Mouse (Mus musculus) CH12.LX (cell line): Measurements from ENCODE around the gene Taf13. TPM values are rescaled to one million over a fixed set of nuclear protein-coding genes. Genes with fewer than 3 reads are reported as not detected.
A peak's percentile ranks its signal among the peaks of the same experiment; 100 is the strongest.

ENCODE experiments used
- DNase-seq: peaks from one replicate; pipeline ENCODE4 v3.0.0-alpha.2; 2013; ENCODE audit errors: extremely low read depth
- H3K27ac ChIP-seq: 2 replicates; pipeline ENCODE4 v1.5.1; 2012; ENCODE audit warnings: low read depth, mild to moderate bottlenecking, control low read depth, moderate library complexity; ENCODE audit not compliant: insufficient read depth
- H3K27me3 ChIP-seq: replicated peaks from 2 replicates; pipeline ENCODE3; 2012; ENCODE audit warnings: inconsistent platforms
- H3K36me3 ChIP-seq, 2 experiments: replicated peaks in 1 of 2; 2 replicates each; pipeline versions ENCODE3 to v1.6.1; 2012; ENCODE audit warnings: inconsistent platforms in 1 of 2, low read length in 1 of 2, mild to moderate bottlenecking in 1 of 2, mixed read lengths in 1 of 2, moderate library complexity in 1 of 2; ENCODE audit not compliant: control insufficient read depth in 1 of 2, insufficient read depth in 1 of 2
- H3K4me1 ChIP-seq, 2 experiments: 2 replicates each; pipeline ENCODE4 v1.6.1; 2012; ENCODE audit warnings: inconsistent platforms in 1 of 2, moderate library complexity in 1 of 2; ENCODE audit not compliant: insufficient read depth in 2 of 2, control insufficient read depth in 1 of 2
- H3K4me2 ChIP-seq: 2 replicates; pipeline ENCODE4 v1.6.1; 2012; ENCODE audit warnings: low read depth, mild to moderate bottlenecking, control low read depth; ENCODE audit not compliant: poor library complexity, insufficient read depth, severe bottlenecking
- H3K4me3 ChIP-seq, 3 experiments: fragments of 150-350 bp in 1 of 3; sonication (generic) in 1 of 3; replicated peaks in 1 of 3; 2 replicates each; pipeline versions ENCODE3 to v1.5.1; 2011 to 2012; ENCODE audit warnings: low read depth in 2 of 3, low read length in 2 of 3, mild to moderate bottlenecking in 2 of 3, moderate library complexity in 2 of 3, control low read depth in 1 of 3, improper control_type of control experiment in 1 of 3, inconsistent platforms in 1 of 3, mixed read lengths in 1 of 3; ENCODE audit not compliant: poor library complexity in 1 of 3
- H3K79me2 ChIP-seq: replicated peaks from 2 replicates; pipeline ENCODE4 v1.6.1; 2012; ENCODE audit warnings: mild to moderate bottlenecking, moderate library complexity; ENCODE audit not compliant: control insufficient read depth, poor library complexity, insufficient read depth, severe bottlenecking; ENCODE audit errors: extremely low read depth
- H3K9ac ChIP-seq: 2 replicates; pipeline ENCODE4 v1.6.1; 2012; ENCODE audit warnings: low read depth, mild to moderate bottlenecking, control low read depth, moderate library complexity; ENCODE audit not compliant: insufficient read depth
- H3K9me3 ChIP-seq: replicated peaks from 2 replicates; pipeline ENCODE3; 2012; ENCODE audit warnings: low read length, inconsistent platforms, mixed read lengths
- BHLHE40 ChIP-seq: IDR thresholded peaks from 2 replicates; pipeline ENCODE4 v1.6.1; 2011; ENCODE audit warnings: mild to moderate bottlenecking, low read depth, low read length, improper control_type of control experiment
- CHD2 ChIP-seq: IDR thresholded peaks from 2 replicates; pipeline ENCODE4 v1.6.1; 2011; ENCODE audit warnings: low read length, improper control_type of control experiment
- ETS1 ChIP-seq: conservative IDR thresholded peaks from 2 replicates; pipeline ENCODE4 v1.6.1; 2012; ENCODE audit warnings: low read depth, mild to moderate bottlenecking, inconsistent platforms, low read length, improper control_type of control experiment, moderate library complexity
- GABPA ChIP-seq: IDR thresholded peaks from 2 replicates; pipeline ENCODE4 v1.6.1; 2012; ENCODE audit warnings: low read depth, low read length, improper control_type of control experiment, inconsistent platforms; ENCODE audit not compliant: insufficient replicate concordance
- JUND ChIP-seq: conservative IDR thresholded peaks from 2 replicates; pipeline ENCODE4 v1.6.1; 2011; ENCODE audit warnings: low read depth, low read length, improper control_type of control experiment
- KAT2A ChIP-seq: IDR thresholded peaks from 2 replicates; pipeline ENCODE4 v1.6.1; 2012; ENCODE audit warnings: low read length, improper control_type of control experiment, inconsistent platforms; ENCODE audit not compliant: insufficient replicate concordance
- MAZ ChIP-seq: IDR thresholded peaks from 2 replicates; pipeline ENCODE4 v1.6.1; 2012; ENCODE audit warnings: low read depth, mild to moderate bottlenecking, inconsistent platforms, low read length, improper control_type of control experiment, moderate library complexity
- MXI1 ChIP-seq: IDR thresholded peaks from 2 replicates; pipeline ENCODE4 v1.6.1; 2011; ENCODE audit warnings: mild to moderate bottlenecking, low read depth, low read length, improper control_type of control experiment
- NRF1 ChIP-seq: IDR thresholded peaks from 2 replicates; pipeline ENCODE4 v1.6.1; 2014; ENCODE audit warnings: low read depth, mild to moderate bottlenecking, inconsistent platforms, low read length, improper control_type of control experiment, moderate library complexity
- RCOR1 ChIP-seq: conservative IDR thresholded peaks from 2 replicates; pipeline ENCODE4 v1.6.1; 2012; ENCODE audit warnings: low read depth, mild to moderate bottlenecking, inconsistent platforms, low read length, improper control_type of control experiment
- SMC3 ChIP-seq: IDR thresholded peaks from 2 replicates; pipeline ENCODE4 v1.6.1; 2011; ENCODE audit warnings: low read depth, low read length, improper control_type of control experiment
- USF1 ChIP-seq: IDR thresholded peaks from 2 replicates; pipeline ENCODE4 v1.6.1; 2014; ENCODE audit warnings: low read depth, mild to moderate bottlenecking, inconsistent platforms, low read length, improper control_type of control experiment
- ZNF384 ChIP-seq: IDR thresholded peaks from 2 replicates; pipeline ENCODE4 v1.6.1; 2012; ENCODE audit warnings: low read depth, low read length, improper control_type of control experiment, inconsistent platforms
- dilution Hi-C: fragments of 300-500 bp; cut with MboI; formaldehyde crosslinking; loops from 2 replicates; pipeline ENCODE4 v1.14.3; 2020; ENCODE audit warnings: low sequenced_read_pairs; ENCODE audit not compliant: extremely low pct_unique_long_range_greater_than_20kb, extremely low pct_ligation_motif_present
- in situ Hi-C: fragments of 300-500 bp; cut with MboI; formaldehyde crosslinking; loops from 3 replicates; pipeline ENCODE4 v1.14.3; 2019; ENCODE audit warnings: low sequenced_read_pairs, low pct_ligation_motif_present, low pct_unique_long_range_greater_than_20kb, mixed read lengths
- polyA plus RNA-seq: library from polyadenylated mRNA; unstranded; fragments of >175 nt; gene quantifications from 2 replicates; pipeline ENCODE4 v1.2.1, GENCODE M21; 2012; ENCODE audit warnings: low read depth; ENCODE audit not compliant: insufficient read length
- total RNA-seq, 2 experiments: library from RNA; depleted of rRNA; stranded (reverse); fragments of 300-350 nt in 1 of 2; fragments of >200 nt in 1 of 2; gene quantifications; 2 replicates each; pipeline ENCODE4 v1.2.3; 2012 to 2014

Gene Taf13
- total and polyA plus RNA-seq, 3 experiments = 10.0 to 20.9 (median 12.0) TPM

DNA sequence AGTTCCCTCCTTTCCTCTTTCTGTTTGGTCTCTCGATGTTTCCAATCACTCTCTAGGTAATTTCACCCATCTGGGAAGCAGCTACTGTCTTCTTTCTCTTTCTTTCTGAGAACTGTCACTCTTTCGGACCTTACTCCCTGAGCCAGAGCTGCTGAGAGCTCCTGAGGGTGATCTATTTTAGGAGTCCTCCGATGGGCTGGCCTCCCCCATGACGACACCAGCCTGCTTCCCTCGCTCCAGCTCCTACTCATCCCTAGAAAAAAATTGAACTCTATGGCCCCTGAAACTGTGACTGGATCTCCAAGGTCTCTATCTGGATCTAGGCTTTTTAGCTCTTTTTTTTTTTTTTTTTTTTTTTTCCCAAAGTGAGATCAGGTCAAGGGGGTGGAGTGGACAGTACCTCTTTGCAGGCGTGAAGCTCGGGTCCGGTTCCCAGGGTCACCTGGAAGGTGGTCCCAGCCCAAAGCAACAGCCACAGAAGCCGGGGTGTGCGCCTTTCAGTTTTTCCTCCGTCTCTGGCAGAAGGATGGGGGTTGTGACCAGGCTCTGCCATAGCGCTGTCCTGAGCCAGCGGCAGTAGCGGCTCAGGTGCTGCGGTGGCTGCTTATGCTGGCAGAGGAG is 35.5 kb upstream of the Taf13 start:
- in situ Hi-C loops = no loop called here

DNA sequence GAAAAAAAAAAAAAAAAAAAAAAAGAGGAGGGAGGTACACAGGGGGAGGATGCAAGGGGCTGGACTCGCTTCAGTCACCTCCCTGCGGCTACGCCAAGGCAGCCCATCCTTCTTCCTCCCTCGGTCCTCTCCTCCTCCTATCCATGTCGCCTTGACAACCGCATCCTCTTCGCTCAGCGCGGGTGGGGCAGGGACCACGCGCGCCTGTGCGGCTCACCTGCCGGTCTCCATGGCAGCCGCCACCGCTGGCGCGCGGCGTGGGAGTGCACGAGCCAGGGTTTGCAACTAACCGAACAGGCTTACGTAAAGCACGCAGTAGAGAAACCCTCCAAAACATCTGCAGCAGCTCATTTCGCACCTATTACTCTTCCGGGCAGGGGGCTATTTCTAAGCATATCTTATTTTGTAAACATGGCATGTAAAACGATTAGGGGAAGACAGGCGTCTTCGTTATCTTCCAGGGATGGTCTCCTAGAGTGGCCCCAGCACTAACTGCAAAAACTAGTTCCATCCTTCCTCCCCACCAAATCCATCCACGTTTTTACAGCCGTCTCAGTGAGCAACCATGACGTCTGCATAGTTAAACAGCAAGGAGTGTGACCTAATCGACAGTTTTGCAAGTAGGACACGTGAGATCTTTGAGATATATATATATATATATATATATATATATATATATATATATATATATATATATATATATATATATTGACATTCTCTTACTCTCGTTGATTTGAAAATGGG is 34.8 kb upstream of the Taf13 start, which contains the start of gene 5330417C22Rik:
TSS of gene 5330417C22Rik (minus strand) at position 20 of the 744 bp plus-strand sequence.
- in situ Hi-C loops (no loop called here), dilution Hi-C loops (no loop called here)
- peak; percentile 64 for DNase-seq
- Histone ChIP-seq H3K4me3 (peak within 1 kb of the TSS in 2 of 3 experiments; percentile 41 to 63), H3K4me2 (peak within 1 kb of the TSS; percentile 95), H3K9ac (no peak within 1 kb of the TSS; the same call in 1 of the 2 replicates), H3K9me3 (no peaks in the 10 kb centered on the region), H3K27me3 (peaks cover 46% of the 10 kb centered on the region), H3K4me1 (peaks cover 0 to 18% of the 10 kb centered on the region in 2 experiments; a peak in 2 of 4 replicates), H3K79me2 (no peaks in the 10 kb centered on the region), H3K27ac (no peak within 1 kb of the TSS), H3K36me3 (no peaks in the 10 kb centered on the region)
- TF ChIP-seq NRF1 (peak; percentile 36; the same call in 1 of the 2 replicates), ZNF384 (peak; percentile 93), JUND (no peak), BHLHE40 (peak; percentile 56), SMC3 (no peak), KAT2A (no peak)

More for the DNA sequence above, 35.5 kb upstream of the Taf13 start:
- no peaks in the 10 kb centered on the region for H3K79me2 ChIP-seq
- TF ChIP-seq CHD2 (no peak), MXI1 (no peak), MAZ (no peak), USF1 (no peak), RCOR1 (no peak), ETS1 (no peak), GABPA (no peak)
- H3K9ac ChIP-seq = no peak overlapping the region
- peak overlapping the region; percentile 86 for H3K4me2 ChIP-seq
- peaks cover 52% of the 10 kb centered on the region for H3K27me3 ChIP-seq
- peaks cover 0 to 15% of the 10 kb centered on the region in 2 experiments; a peak in 2 of 4 replicates for H3K4me1 ChIP-seq
- no peak overlapping the region for H3K27ac ChIP-seq
- H3K9me3 ChIP-seq = no peaks in the 10 kb centered on the region
- DNase-seq = no peak
- dilution Hi-C loops = no loop called here
- H3K36me3 ChIP-seq = no peaks in the 10 kb centered on the region
- H3K4me3 ChIP-seq = no peak overlapping the region
